Mouse (Mus musculus): ENCODE data around the gene Vgll4. TPM values are rescaled to one million over a fixed set of nuclear protein-coding genes. Genes with fewer than 3 reads are reported as not detected.
A peak's percentile ranks its signal among the peaks of the same experiment; 100 is the strongest.

Gene Vgll4
- total RNA-seq (2021): 10 to 100 TPM; 23.5 to 24.7 TPM
- 22.3 and 24.2 TPM in 2 replicates for polyA plus RNA-seq (2012; rRNA removed)
- long read RNA-seq, partial matches to known transcripts: 0 of 3 reads
- long read RNA-seq, other reads (novel, unspliced or antisense): 1 of 3 reads

DNA sequence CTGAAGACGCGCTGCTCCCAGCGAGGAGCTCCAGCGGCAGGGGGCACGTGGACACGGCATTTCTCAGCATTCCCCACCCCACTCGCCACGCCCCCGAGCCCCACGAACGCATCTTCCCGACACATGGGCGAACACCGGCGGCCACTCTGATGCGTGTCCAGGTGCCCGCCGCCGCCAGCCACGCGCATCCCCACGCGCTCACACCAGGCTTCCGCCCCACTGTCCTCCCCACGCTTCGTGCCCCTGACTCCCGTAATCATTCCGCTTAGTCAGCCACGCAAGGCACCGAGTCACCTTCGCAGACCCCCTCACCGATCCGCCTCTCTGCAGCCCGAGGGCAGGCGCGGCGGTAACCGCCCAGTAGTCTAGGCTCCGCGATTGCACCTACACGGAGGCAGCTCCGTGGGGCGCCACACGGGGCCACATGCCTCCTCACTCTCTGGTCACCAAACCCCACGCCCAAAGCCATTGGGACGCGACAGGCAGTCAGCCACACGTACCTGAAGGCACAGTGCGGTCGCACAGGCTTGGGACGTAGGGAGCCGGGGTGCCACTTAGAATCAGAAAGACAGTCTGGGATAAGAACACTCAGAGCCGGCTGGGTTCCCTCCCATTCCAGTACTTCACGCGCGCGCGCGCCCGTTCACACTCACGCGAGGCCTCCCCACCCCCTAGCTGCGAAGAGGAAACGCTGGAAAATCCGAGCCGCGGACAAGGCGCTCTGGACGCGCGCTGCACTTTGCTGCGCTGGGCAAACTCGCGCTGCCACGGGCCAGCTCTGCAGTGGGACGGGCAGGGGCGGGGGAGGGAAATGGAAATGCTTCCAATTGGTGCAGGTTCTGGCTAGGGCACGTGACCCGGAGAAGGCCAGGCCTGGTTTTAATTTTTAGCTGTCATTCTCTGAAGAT, at the start of gene Vgll4:
TSS of gene Vgll4 (minus strand) at position 782 of the 908 bp plus-strand sequence.
- under 1% methylated on average over 79 of the region's 79 CpGs for WGBS
- DNase-seq: peak; percentile 62 to 70
- no peaks in the 10 kb centered on the region for H3K4me1 ChIP-seq (ENCODE audit: control insufficient read depth, insufficient read depth, low read length)
- H3K27ac ChIP-seq: no peak within 1 kb of the TSS; the same call in 1 of the 2 replicates
- H3K79me2 ChIP-seq (replicated peaks; ENCODE audit: control insufficient read depth, insufficient read depth, low read length): no peaks in the 10 kb centered on the region
- peak within 1 kb of the TSS; percentile 76 for H3K4me3 ChIP-seq
- H3K27me3 ChIP-seq (ENCODE audit: control insufficient read depth, insufficient read depth, low read length): no peaks in the 10 kb centered on the region
- H3K36me3 ChIP-seq (ENCODE audit: control insufficient read depth, insufficient read depth, low read length): no peaks in the 10 kb centered on the region
- no peak for TF ChIP-seq EP300 (IDR thresholded peaks at IDR 0.05; ENCODE audit: insufficient read depth, low read depth, low read length)
- TF ChIP-seq POLR2A (IDR thresholded peaks at IDR 0.05; ENCODE audit: insufficient read depth, low read depth, low read length): no peak
- peak; percentile 13 for TF ChIP-seq CTCF (IDR thresholded peaks at IDR 0.05)
- peak within 1 kb of the TSS; percentile 62 for H3K9ac ChIP-seq (ENCODE audit: low read depth, low read length)
- intact Hi-C loops (cut with DNase I): no loop called here

DNA sequence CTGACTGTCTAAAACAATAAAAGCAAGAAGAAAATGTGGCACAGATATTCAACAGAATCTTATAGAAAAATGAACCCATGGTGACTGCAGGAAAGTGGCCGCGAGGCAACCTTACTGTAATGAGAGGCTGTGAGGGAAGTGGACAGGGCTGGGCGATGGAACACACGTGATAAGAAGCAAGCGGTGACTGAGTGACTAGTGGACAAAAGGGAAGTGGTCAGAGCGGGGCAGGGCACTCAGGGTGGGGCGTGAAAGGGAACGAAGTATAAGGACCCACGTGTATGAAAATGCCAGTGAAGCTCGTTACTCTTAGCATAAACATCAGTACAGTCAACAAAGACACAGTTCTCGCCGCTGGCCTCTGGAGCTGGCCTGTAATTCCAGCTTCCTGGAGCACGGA, 45.7 kb upstream of the Vgll4 start:
- H3K27me3 ChIP-seq (ENCODE audit: control insufficient read depth, insufficient read depth, low read length): no peaks in the 10 kb centered on the region
- H3K4me3 ChIP-seq: no peak overlapping the region
- H3K79me2 ChIP-seq (replicated peaks; ENCODE audit: control insufficient read depth, insufficient read depth, low read length): no peaks in the 10 kb centered on the region
- WGBS: 83% methylated on average over 13 of the region's 13 CpGs
- TF ChIP-seq POLR2A (IDR thresholded peaks at IDR 0.05; ENCODE audit: insufficient read depth, low read depth, low read length) (no peak), CTCF (IDR thresholded peaks at IDR 0.05) (no peak), EP300 (IDR thresholded peaks at IDR 0.05; ENCODE audit: insufficient read depth, low read depth, low read length) (no peak)
- no peak overlapping the region for H3K9ac ChIP-seq (ENCODE audit: low read depth, low read length)
- H3K27ac ChIP-seq: no peak overlapping the region
- intact Hi-C loops (cut with DNase I): no loop called here
- peak in 1 of 2 experiments; percentile 21 for DNase-seq
- H3K4me1 ChIP-seq (ENCODE audit: control insufficient read depth, insufficient read depth, low read length): no peaks in the 10 kb centered on the region
- H3K36me3 ChIP-seq (ENCODE audit: control insufficient read depth, insufficient read depth, low read length): no peaks in the 10 kb centered on the region

DNA sequence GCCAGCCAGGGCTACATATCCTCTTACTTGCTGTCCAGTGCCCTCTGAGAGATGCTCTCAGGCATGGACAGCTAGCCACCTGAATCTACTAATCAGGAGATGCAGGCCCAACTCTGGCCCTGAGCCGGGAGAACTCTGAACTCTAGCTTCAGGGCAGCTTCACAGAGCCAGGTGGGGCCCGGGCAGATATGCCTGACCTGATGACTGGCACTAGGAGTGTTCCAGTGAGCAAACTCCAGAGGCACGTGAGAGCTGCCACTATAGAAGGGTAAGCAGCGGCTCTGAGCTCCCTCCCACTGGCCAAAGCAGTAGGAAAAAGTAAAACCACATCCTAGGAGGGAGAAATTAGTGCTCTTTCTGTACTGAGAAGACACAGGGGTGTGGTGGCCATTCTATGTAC, 43.8 kb upstream of the Vgll4 start:
- Histone ChIP-seq H3K79me2 (replicated peaks; ENCODE audit: control insufficient read depth, insufficient read depth, low read length) (no peaks in the 10 kb centered on the region), H3K4me3 (no peak overlapping the region), H3K36me3 (ENCODE audit: control insufficient read depth, insufficient read depth, low read length) (no peaks in the 10 kb centered on the region), H3K9ac (ENCODE audit: low read depth, low read length) (no peak overlapping the region), H3K4me1 (ENCODE audit: control insufficient read depth, insufficient read depth, low read length) (no peaks in the 10 kb centered on the region), H3K27me3 (ENCODE audit: control insufficient read depth, insufficient read depth, low read length) (no peaks in the 10 kb centered on the region), H3K27ac (no peak overlapping the region)
- no peak for TF ChIP-seq POLR2A (IDR thresholded peaks at IDR 0.05; ENCODE audit: insufficient read depth, low read depth, low read length)
- TF ChIP-seq EP300 (IDR thresholded peaks at IDR 0.05; ENCODE audit: insufficient read depth, low read depth, low read length): no peak
- TF ChIP-seq CTCF (IDR thresholded peaks at IDR 0.05): no peak
- no peak for DNase-seq
- intact Hi-C loops (cut with DNase I): no loop called here
- 87% methylated on average over 4 of the region's 4 CpGs for WGBS

GRCm38 (mm10) chr6:115011792-115012191, 42.0 kb upstream of the Vgll4 start:
- Histone ChIP-seq H3K27me3 (ENCODE audit: control insufficient read depth, insufficient read depth, low read length) (no peaks in the 10 kb centered on the region), H3K79me2 (replicated peaks; ENCODE audit: control insufficient read depth, insufficient read depth, low read length) (no peaks in the 10 kb centered on the region), H3K4me3 (no peak overlapping the region), H3K4me1 (ENCODE audit: control insufficient read depth, insufficient read depth, low read length) (no peaks in the 10 kb centered on the region; the same call in 1 of the 2 replicates), H3K9ac (ENCODE audit: low read depth, low read length) (no peak overlapping the region), H3K36me3 (ENCODE audit: control insufficient read depth, insufficient read depth, low read length) (no peaks in the 10 kb centered on the region), H3K27ac (no peak overlapping the region)
- no peak for DNase-seq
- intact Hi-C loops (cut with DNase I): no loop called here
- TF ChIP-seq POLR2A (IDR thresholded peaks at IDR 0.05; ENCODE audit: insufficient read depth, low read depth, low read length) (no peak), EP300 (IDR thresholded peaks at IDR 0.05; ENCODE audit: insufficient read depth, low read depth, low read length) (no peak), CTCF (IDR thresholded peaks at IDR 0.05) (no peak)
- 82% methylated on average over 8 of the region's 8 CpGs for WGBS

GRCm38 (mm10) chr6:115010815-115011214, 41.0 kb upstream of the Vgll4 start:
- Histone ChIP-seq H3K36me3 (ENCODE audit: control insufficient read depth, insufficient read depth, low read length) (no peaks in the 10 kb centered on the region), H3K9ac (ENCODE audit: low read depth, low read length) (no peak overlapping the region)
- intact Hi-C loops (cut with DNase I): no loop called here

GRCm38 (mm10) chr6:115010304-115010703, 40.5 kb upstream of the Vgll4 start:
- WGBS: 87% methylated on average over 9 of the region's 9 CpGs
- no peak for DNase-seq
- Histone ChIP-seq H3K4me3 (no peak overlapping the region), H3K9ac (ENCODE audit: low read depth, low read length) (no peak overlapping the region), H3K27ac (no peak overlapping the region), H3K79me2 (replicated peaks; ENCODE audit: control insufficient read depth, insufficient read depth, low read length) (no peaks in the 10 kb centered on the region), H3K36me3 (ENCODE audit: control insufficient read depth, insufficient read depth, low read length) (no peaks in the 10 kb centered on the region), H3K4me1 (ENCODE audit: control insufficient read depth, insufficient read depth, low read length) (no peaks in the 10 kb centered on the region; the same call in 1 of the 2 replicates), H3K27me3 (ENCODE audit: control insufficient read depth, insufficient read depth, low read length) (no peaks in the 10 kb centered on the region)
- intact Hi-C loops (cut with DNase I): no loop called here
- TF ChIP-seq EP300 (IDR thresholded peaks at IDR 0.05; ENCODE audit: insufficient read depth, low read depth, low read length) (no peak), CTCF (IDR thresholded peaks at IDR 0.05) (no peak), POLR2A (IDR thresholded peaks at IDR 0.05; ENCODE audit: insufficient read depth, low read depth, low read length) (no peak)

More at GRCm38 (mm10) chr6:115010815-115011214, 41.0 kb upstream of the Vgll4 start:
- WGBS: 88% methylated on average over 9 of the region's 9 CpGs
- Histone ChIP-seq H3K4me1 (ENCODE audit: control insufficient read depth, insufficient read depth, low read length) (no peaks in the 10 kb centered on the region; the same call in 1 of the 2 replicates), H3K79me2 (replicated peaks; ENCODE audit: control insufficient read depth, insufficient read depth, low read length) (no peaks in the 10 kb centered on the region), H3K27me3 (ENCODE audit: control insufficient read depth, insufficient read depth, low read length) (no peaks in the 10 kb centered on the region), H3K4me3 (no peak overlapping the region), H3K27ac (no peak overlapping the region)
- no peak for DNase-seq
- TF ChIP-seq EP300 (IDR thresholded peaks at IDR 0.05; ENCODE audit: insufficient read depth, low read depth, low read length) (no peak), POLR2A (IDR thresholded peaks at IDR 0.05; ENCODE audit: insufficient read depth, low read depth, low read length) (no peak)

Data from heart, adult 2 months (tissue).